In genomic region chr8:71971945-71972344, GRCm38 (mm10) we compare ENCODE assay signal across 10 mouse cellular contexts. TPM values are rescaled to one million over a fixed set of nuclear protein-coding genes. Genes with fewer than 3 reads are reported as not detected.
DNase-seq lines count a peak whose midpoint lies in the region; TF ChIP-seq lines count a peak whose summit lies in the region.
"Had no signal": no experiment of that assay in that cellular context is flagged by ENCODE, and none has a peak within 500 bp of the region (broad histone marks: within the 10 kb centered on the region; RNA-seq: fewer than 3 reads in every experiment).

No protein-coding gene starts in this region.

- no peak overlapping the region for H3K27ac ChIP-seq in MEL (ENCODE audit: control insufficient read depth, low read depth, low read length)
- no peak overlapping the region for H3K27ac ChIP-seq in limb, embryonic 10.5 days
- H3K27ac ChIP-seq: limb, embryonic 12.5 days had no signal

- WGBS in limb, embryonic 10.5 days: 78% methylated on average over 1 of the region's 1 CpGs

- DNase-seq in embryo, embryonic 10 days (ENCODE audit: low spot score): peak; percentile 36
- DNase-seq in embryo, embryonic 9.5 days (ENCODE audit: extremely low spot score): no peak
- DNase-seq in layer of hippocampus, adult 11-12 months (ENCODE audit: low spot score): peak; percentile 36
- DNase-seq in layer of hippocampus, adult 18-20 months (ENCODE audit: low spot score in 2 of 2): no peak
- DNase-seq in MEL (ENCODE audit: low read depth, low spot score): peak; percentile 50
- peak; percentile 11 for DNase-seq in limb, embryonic 10.5 days (ENCODE audit: low spot score)
- DNase-seq in right cerebral cortex, postnatal 36 days (ENCODE audit: low spot score in 2 of 2): no peak
- DNase-seq in ovary, postnatal 14 days (ENCODE audit: low spot score): no peak

- H3K9ac ChIP-seq in MEL (ENCODE audit: control insufficient read depth, low read depth, low read length, poor library complexity, severe bottlenecking): no peak overlapping the region
- H3K9ac ChIP-seq: limb, embryonic 12.5 days had no signal

- TF ChIP-seq POLR2A in MEL (IDR thresholded peaks at IDR 0.05; ENCODE audit: control insufficient read depth in 1 of 2, insufficient read depth in 1 of 2, low read depth in 1 of 2, low read length in 2 of 2, poor library complexity in 1 of 2): no peak

- TF ChIP-seq EP300 in MEL (IDR thresholded peaks at IDR 0.05; ENCODE audit: low read depth in 1 of 2, low read length in 2 of 2): no peak

- TF ChIP-seq RAD21 in MEL (IDR thresholded peaks at IDR 0.05; ENCODE audit: low read depth, low read length): peak; percentile 49

- no peak overlapping the region for H3K4me3 ChIP-seq in MEL (ENCODE audit: control insufficient read depth in 1 of 2, insufficient read depth in 1 of 2, low read depth in 2 of 2, low read length in 2 of 2)
- H3K4me3 ChIP-seq in limb, embryonic 10.5 days: no peak overlapping the region
- H3K4me3 ChIP-seq: erythroblast, embryonic 14.5 days; limb, embryonic 12.5 days had no signal

- H3K36me3 ChIP-seq in MEL (ENCODE audit: control insufficient read depth in 1 of 2, insufficient read depth in 2 of 2, low read length in 2 of 2): peaks cover 0 to 16% of the 10 kb centered on the region in 2 experiments; a peak in 2 of 4 replicates
- H3K36me3 ChIP-seq in limb, embryonic 10.5 days: peaks cover 47% of the 10 kb centered on the region

- H3K4me1 ChIP-seq in MEL (ENCODE audit: control insufficient read depth in 1 of 2, insufficient read depth in 2 of 2, low read length in 2 of 2): no peaks in the 10 kb centered on the region
- H3K4me1 ChIP-seq in limb, embryonic 10.5 days: no peaks in the 10 kb centered on the region
- H3K4me1 ChIP-seq: limb, embryonic 12.5 days had no signal

- TF ChIP-seq CTCF in MEL (IDR thresholded peaks at IDR 0.05 in 2 of 3, conservative IDR thresholded peaks at IDR 0.05 in 1 of 3; ENCODE audit: control insufficient read depth in 1 of 3, insufficient read depth in 1 of 3, low read depth in 2 of 3, low read length in 3 of 3, poor library complexity in 1 of 3, severe bottlenecking in 1 of 3): peak; percentile 20 to 82 (median 52); a peak in 5 of 6 replicates

- no peaks in the 10 kb centered on the region for H3K79me2 ChIP-seq in MEL (ENCODE audit: control insufficient read depth, insufficient read depth, low read length, poor library complexity)

- no peaks in the 10 kb centered on the region for H3K9me3 ChIP-seq in MEL (replicated peaks; ENCODE audit: insufficient read depth, low read length)
- no peaks in the 10 kb centered on the region for H3K9me3 ChIP-seq in limb, embryonic 10.5 days (replicated peaks)

- no peaks in the 10 kb centered on the region for H3K27me3 ChIP-seq in MEL (ENCODE audit: control insufficient read depth in 1 of 2, insufficient read depth in 2 of 2, low read length in 2 of 2)
- no peaks in the 10 kb centered on the region for H3K27me3 ChIP-seq in limb, embryonic 10.5 days (ENCODE audit: low read depth, poor library complexity, severe bottlenecking)
- H3K27me3 ChIP-seq: limb, embryonic 12.5 days had no signal

TF ChIP-seq in MEL, 35 proteins besides CTCF, POLR2A, EP300 and RAD21:
- no peak for TF ChIP-seq CHD2 (IDR thresholded peaks at IDR 0.05; ENCODE audit: low read length)
- no peak for TF ChIP-seq MAZ (IDR thresholded peaks at IDR 0.05; ENCODE audit: low read depth, low read length)
- TF ChIP-seq SMC3 (IDR thresholded peaks at IDR 0.05; ENCODE audit: low read depth, low read length): peak; percentile 60
- TF ChIP-seq ZC3H11A (IDR thresholded peaks at IDR 0.05; ENCODE audit: low read depth, low read length): 0 out of 2 replicates have a peak, but pooled peaks have one; percentile 10
- TF ChIP-seq ZNF384 (IDR thresholded peaks at IDR 0.05; ENCODE audit: low read depth, low read length): 0 out of 2 replicates have a peak, but pooled peaks have one; percentile 37
- TF ChIP-seq NELFE (IDR thresholded peaks at IDR 0.05; ENCODE audit: low read depth, low read length): no peak
- TF ChIP-seq USF1 (IDR thresholded peaks at IDR 0.05; ENCODE audit: low read depth, low read length): no peak

RNA-seq across cellular contexts. Expression of gene Zfp961, which starts 21.1 kb away (rescaled TPM):
- 10 to 100 TPM; 16.7 to 20.0 TPM for total RNA-seq in layer of hippocampus, adult 18-20 months (2021)
- 28.2 and 30.6 TPM in 2 replicates for total RNA-seq in MEL (2012; rRNA removed)
- 10 to 100 TPM in 1 of 2 experiments, not detected in 1; 26.1 TPM for polyA plus RNA-seq in MEL (2012; ENCODE audit: insufficient read depth in 1 of 2, insufficient read length in 2 of 2, low read depth in 1 of 2, low replicate concordance in 2 of 2, missing spikeins in 1 of 2)
- 28.0 and 28.1 TPM in 2 replicates for polyA plus RNA-seq in limb, embryonic 10.5 days (2016; fragmentation: Nextera tagmentation; extraction: Ambion mirVana)

RNA-seq across cellular contexts. Expression of gene Cyp4f18, which starts 37.5 kb away (rescaled TPM):
- total RNA-seq in layer of hippocampus, adult 18-20 months (2021): not detected
- total RNA-seq in MEL (2012; rRNA removed): 0.08 TPM in 1 of 2 replicates, not detected in the other
- polyA plus RNA-seq in MEL (2012; ENCODE audit: insufficient read depth in 1 of 2, insufficient read length in 2 of 2, low read depth in 1 of 2, low replicate concordance in 2 of 2, missing spikeins in 1 of 2): not detected
- 0.58 and 0.71 TPM in 2 replicates for polyA plus RNA-seq in limb, embryonic 10.5 days (2016; fragmentation: Nextera tagmentation; extraction: Ambion mirVana)

Comparison
In these comparisons a context has a peak if more than half of its experiments do, and no peak if none do; other contexts are left out.
1. DNase-seq: peak in embryo, embryonic 10 days (single experiment), layer of hippocampus, adult 11-12 months (single experiment), MEL (single experiment) and limb, embryonic 10.5 days (single experiment); none in embryo, embryonic 9.5 days (single experiment), layer of hippocampus, adult 18-20 months (0 of 2), right cerebral cortex, postnatal 36 days (0 of 2) and ovary, postnatal 14 days (single experiment).